Mouse (Mus musculus): ENCODE measurements around the gene Junb. TPM values are rescaled to one million over a fixed set of nuclear protein-coding genes. Genes with fewer than 3 reads are reported as not detected.

The Junb gene
- polyA plus RNA-seq, 1 experiment: 19.0 TPM

DNA sequence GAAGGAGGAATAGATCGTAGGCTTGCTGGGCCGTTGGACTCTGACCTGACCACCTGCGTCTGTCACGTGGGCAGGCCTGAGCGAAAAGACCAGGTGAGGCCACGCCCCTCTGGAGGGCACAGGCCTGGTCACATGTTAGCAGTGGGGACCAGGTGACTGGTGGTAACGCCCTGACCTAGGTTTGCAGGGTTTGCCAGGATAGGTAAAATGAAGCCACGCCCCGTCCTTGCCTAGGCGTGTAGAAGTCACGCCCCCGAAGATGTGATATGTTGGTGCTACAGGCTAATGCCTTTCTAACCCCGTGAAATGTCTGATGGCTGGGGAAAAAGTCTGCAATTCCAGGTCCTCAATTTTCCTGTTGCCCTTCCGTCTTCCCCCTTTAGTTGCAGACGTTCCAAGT, 12.3 kb upstream of the Junb start:
- Histone ChIP-seq H3K9me3 (replicated peaks; ENCODE audit: control insufficient read depth, insufficient read depth, low read length, poor library complexity, severe bottlenecking) (no peaks in the 10 kb centered on the region), H3K36me3 (ENCODE audit: control insufficient read depth, insufficient read depth, low read length, poor library complexity, severe bottlenecking) (peaks cover 10% of the 10 kb centered on the region), H3K27ac (ENCODE audit: insufficient read depth, low read length) (peak overlapping the region; percentile 74), H3K27me3 (ENCODE audit: control insufficient read depth, insufficient read depth, low read length, poor library complexity, severe bottlenecking) (no peaks in the 10 kb centered on the region), H3K9ac (ENCODE audit: low read depth, poor library complexity, severe bottlenecking) (peak overlapping the region; percentile 73), H3K4me1 (ENCODE audit: control insufficient read depth, insufficient read depth, low read length) (peaks cover 5% of the 10 kb centered on the region), H3K4me3 (ENCODE audit: low read depth, low read length) (peak overlapping the region; percentile 76)
- peak; percentile 84; the same call in 1 of the 2 replicates for TF ChIP-seq EP300 (IDR thresholded peaks at IDR 0.05; ENCODE audit: insufficient read depth, low read depth, low read length)
- no peak for TF ChIP-seq POLR2A (IDR thresholded peaks at IDR 0.05; ENCODE audit: insufficient read depth, low read length)
- TF ChIP-seq CTCF (IDR thresholded peaks at IDR 0.05; ENCODE audit: low read depth, low read length): no peak

- Histone ChIP-seq H3K27ac (ENCODE audit: insufficient read depth, low read length) (peak within 1 kb of the TSS; percentile 85), H3K9me3 (replicated peaks; ENCODE audit: control insufficient read depth, insufficient read depth, low read length, poor library complexity, severe bottlenecking) (no peaks in the 10 kb centered on the region), H3K9ac (ENCODE audit: low read depth, poor library complexity, severe bottlenecking) (peak within 1 kb of the TSS; percentile 73), H3K27me3 (ENCODE audit: control insufficient read depth, insufficient read depth, low read length, poor library complexity, severe bottlenecking) (no peaks in the 10 kb centered on the region), H3K4me3 (ENCODE audit: low read depth, low read length) (peak within 1 kb of the TSS; percentile 76), H3K4me1 (ENCODE audit: control insufficient read depth, insufficient read depth, low read length) (peaks cover 5% of the 10 kb centered on the region), H3K36me3 (ENCODE audit: control insufficient read depth, insufficient read depth, low read length, poor library complexity, severe bottlenecking) (peaks cover 10% of the 10 kb centered on the region)
- TF ChIP-seq POLR2A (IDR thresholded peaks at IDR 0.05; ENCODE audit: insufficient read depth, low read length): peak; percentile 48
- peak; percentile 81 for TF ChIP-seq EP300 (IDR thresholded peaks at IDR 0.05; ENCODE audit: insufficient read depth, low read depth, low read length)
- TF ChIP-seq CTCF (IDR thresholded peaks at IDR 0.05; ENCODE audit: low read depth, low read length): peak; percentile 99
Observed at GRCm38 (mm10) chr8:84990349-84990748, 11.8 kb upstream of the Junb start, which contains the start of gene Hook2. Gene Hook2, plus strand, starts transcription at chr8:84990603.

GRCm38 (mm10) chr8:84989810-84990209, 11.3 kb upstream of the Junb start:
- no peak for TF ChIP-seq POLR2A (IDR thresholded peaks at IDR 0.05; ENCODE audit: insufficient read depth, low read length)
- TF ChIP-seq EP300 (IDR thresholded peaks at IDR 0.05; ENCODE audit: insufficient read depth, low read depth, low read length): peak; percentile 89
- TF ChIP-seq CTCF (IDR thresholded peaks at IDR 0.05; ENCODE audit: low read depth, low read length): peak; percentile 86
- no peaks in the 10 kb centered on the region for H3K9me3 ChIP-seq (replicated peaks; ENCODE audit: control insufficient read depth, insufficient read depth, low read length, poor library complexity, severe bottlenecking)
- H3K27me3 ChIP-seq (ENCODE audit: control insufficient read depth, insufficient read depth, low read length, poor library complexity, severe bottlenecking): no peaks in the 10 kb centered on the region
- H3K4me3 ChIP-seq (ENCODE audit: low read depth, low read length): peak overlapping the region; percentile 71
- H3K36me3 ChIP-seq (ENCODE audit: control insufficient read depth, insufficient read depth, low read length, poor library complexity, severe bottlenecking): peaks cover 5% of the 10 kb centered on the region
- peak overlapping the region; percentile 73 for H3K9ac ChIP-seq (ENCODE audit: low read depth, poor library complexity, severe bottlenecking)
- H3K27ac ChIP-seq (ENCODE audit: insufficient read depth, low read length): peak overlapping the region; percentile 85
- peaks cover 3% of the 10 kb centered on the region for H3K4me1 ChIP-seq (ENCODE audit: control insufficient read depth, insufficient read depth, low read length)

- H3K27ac ChIP-seq (ENCODE audit: insufficient read depth, low read length): peak overlapping the region; percentile 80
- no peaks in the 10 kb centered on the region for H3K27me3 ChIP-seq (ENCODE audit: control insufficient read depth, insufficient read depth, low read length, poor library complexity, severe bottlenecking)
- H3K36me3 ChIP-seq (ENCODE audit: control insufficient read depth, insufficient read depth, low read length, poor library complexity, severe bottlenecking): peaks cover 4% of the 10 kb centered on the region
- no peaks in the 10 kb centered on the region for H3K9me3 ChIP-seq (replicated peaks; ENCODE audit: control insufficient read depth, insufficient read depth, low read length, poor library complexity, severe bottlenecking)
- H3K9ac ChIP-seq (ENCODE audit: low read depth, poor library complexity, severe bottlenecking): peak overlapping the region; percentile 73
- H3K4me1 ChIP-seq (ENCODE audit: control insufficient read depth, insufficient read depth, low read length): peaks cover 6% of the 10 kb centered on the region
- peak overlapping the region; percentile 20 for H3K4me3 ChIP-seq (ENCODE audit: low read depth, low read length)
- no peak for TF ChIP-seq POLR2A (IDR thresholded peaks at IDR 0.05; ENCODE audit: insufficient read depth, low read length)
- 0 out of 2 replicates have a peak, but pooled peaks have one; percentile 35 for TF ChIP-seq EP300 (IDR thresholded peaks at IDR 0.05; ENCODE audit: insufficient read depth, low read depth, low read length)
- no peak for TF ChIP-seq CTCF (IDR thresholded peaks at IDR 0.05; ENCODE audit: low read depth, low read length)
Observed at GRCm38 (mm10) chr8:84989311-84989731, 10.8 kb upstream of the Junb start.

- TF ChIP-seq EP300 (IDR thresholded peaks at IDR 0.05; ENCODE audit: insufficient read depth, low read depth, low read length) (peak; percentile 90), CTCF (IDR thresholded peaks at IDR 0.05; ENCODE audit: low read depth, low read length) (no peak)
- H3K36me3 ChIP-seq (ENCODE audit: control insufficient read depth, insufficient read depth, low read length, poor library complexity, severe bottlenecking): peaks cover under 1% of the 10 kb centered on the region
- no peak overlapping the region for H3K9ac ChIP-seq (ENCODE audit: low read depth, poor library complexity, severe bottlenecking)
- H3K27me3 ChIP-seq (ENCODE audit: control insufficient read depth, insufficient read depth, low read length, poor library complexity, severe bottlenecking): no peaks in the 10 kb centered on the region
- no peaks in the 10 kb centered on the region for H3K9me3 ChIP-seq (replicated peaks; ENCODE audit: control insufficient read depth, insufficient read depth, low read length, poor library complexity, severe bottlenecking)
- H3K4me3 ChIP-seq (ENCODE audit: low read depth, low read length): no peak overlapping the region
- H3K27ac ChIP-seq (ENCODE audit: insufficient read depth, low read length): peak overlapping the region; percentile 57
- peaks cover 6% of the 10 kb centered on the region for H3K4me1 ChIP-seq (ENCODE audit: control insufficient read depth, insufficient read depth, low read length)
Observed at GRCm38 (mm10) chr8:84987903-84988302, 9.4 kb upstream of the Junb start.

DNA sequence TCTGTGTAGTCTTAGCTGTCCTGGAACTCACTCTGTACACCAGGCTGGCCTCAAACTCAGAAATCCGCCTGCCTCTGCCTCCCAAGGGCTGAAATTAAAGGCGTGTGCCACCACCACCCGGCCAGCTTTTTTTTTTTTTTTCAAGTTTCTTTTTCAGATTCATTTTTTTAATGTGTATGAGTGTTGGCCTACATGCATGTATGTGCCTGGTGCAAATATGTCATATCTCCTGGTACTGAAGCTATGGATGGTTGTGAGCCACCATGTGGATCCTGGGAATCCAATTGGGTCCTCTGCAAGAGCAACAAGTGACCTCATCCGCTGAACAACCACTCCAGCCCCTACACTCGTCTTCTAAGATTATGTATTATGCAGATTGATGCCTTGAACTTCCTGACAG, 8.9 kb upstream of the Junb start:
- Histone ChIP-seq H3K27me3 (ENCODE audit: control insufficient read depth, insufficient read depth, low read length, poor library complexity, severe bottlenecking) (no peaks in the 10 kb centered on the region), H3K36me3 (ENCODE audit: control insufficient read depth, insufficient read depth, low read length, poor library complexity, severe bottlenecking) (no peaks in the 10 kb centered on the region; the same call in 1 of the 2 replicates), H3K4me3 (ENCODE audit: low read depth, low read length) (no peak overlapping the region), H3K4me1 (ENCODE audit: control insufficient read depth, insufficient read depth, low read length) (peaks cover 8% of the 10 kb centered on the region), H3K9ac (ENCODE audit: low read depth, poor library complexity, severe bottlenecking) (no peak overlapping the region), H3K27ac (ENCODE audit: insufficient read depth, low read length) (peak overlapping the region; percentile 57), H3K9me3 (replicated peaks; ENCODE audit: control insufficient read depth, insufficient read depth, low read length, poor library complexity, severe bottlenecking) (no peaks in the 10 kb centered on the region)
- TF ChIP-seq CTCF (IDR thresholded peaks at IDR 0.05; ENCODE audit: low read depth, low read length) (no peak), EP300 (IDR thresholded peaks at IDR 0.05; ENCODE audit: insufficient read depth, low read depth, low read length) (no peak), POLR2A (IDR thresholded peaks at IDR 0.05; ENCODE audit: insufficient read depth, low read length) (no peak)

Data from ES-Bruce4 (cell line).